Mouse (Mus musculus) hindbrain, embryonic 14.5 days (tissue): ENCODE measurements around the gene Wdr24. TPM values are rescaled to one million over a fixed set of nuclear protein-coding genes. Genes with fewer than 3 reads are reported as not detected.

Experiments used
- ATAC-seq: fragments of 200-750 bp; cut with Nextera tagmentation; 2 replicates; pipeline ENCODE4 v1.8.0; 2017; ENCODE audit warnings: moderate number of reproducible peaks, mild to moderate bottlenecking, moderate TSS enrichment, moderate library complexity; ENCODE audit not compliant: low FRiP score
- DNase-seq: peaks from one replicate; pipeline ENCODE4 v3.0.0-alpha.2; 2015; ENCODE audit warnings: low spot score
- H3K27ac ChIP-seq: fragments of 300-500 bp; sonication (generic); 2 replicates; pipeline ENCODE4 v1.5.1; 2014; ENCODE audit warnings: mild to moderate bottlenecking, moderate library complexity
- H3K27me3 ChIP-seq: fragments of 300-500 bp; sonication (generic); 2 replicates; pipeline ENCODE4 v1.6.1; 2014; ENCODE audit warnings: mild to moderate bottlenecking, low read length, mixed read lengths; ENCODE audit not compliant: control insufficient read depth, insufficient read depth
- H3K36me3 ChIP-seq: fragments of 300-500 bp; sonication (generic); replicated peaks from 2 replicates; pipeline ENCODE4 v1.6.1; 2014; ENCODE audit not compliant: control insufficient read depth, insufficient read depth
- H3K4me1 ChIP-seq: fragments of 300-500 bp; sonication (generic); replicated peaks from 2 replicates; pipeline ENCODE4 v1.6.1; 2014; ENCODE audit warnings: antibody characterized with exemption, low read length, mixed read lengths; ENCODE audit not compliant: control insufficient read depth, insufficient read depth
- H3K4me2 ChIP-seq: fragments of 300-500 bp; sonication (generic); replicated peaks from 2 replicates; pipeline ENCODE4 v1.6.1; 2014; ENCODE audit warnings: mild to moderate bottlenecking, moderate library complexity
- H3K4me3 ChIP-seq: fragments of 300-500 bp; sonication (generic); replicated peaks from 2 replicates; pipeline ENCODE4 v1.5.1; 2014; ENCODE audit warnings: mild to moderate bottlenecking, low read length
- H3K9ac ChIP-seq: fragments of 300-500 bp; sonication (generic); 2 replicates; pipeline ENCODE4 v1.6.1; 2014
- H3K9me3 ChIP-seq: fragments of 300-500 bp; sonication (generic); 2 replicates; pipeline ENCODE4 v1.6.1; 2016; ENCODE audit warnings: low read length; ENCODE audit not compliant: control insufficient read depth
- WGBS: fragments of 180-500 bp; shearing (Covaris S2); extraction: QIAGEN DNeasy Blood & Tissue Kit; methylation state at CpG from one replicate; pipeline ENCODE4 v1.1.7; 2014; 5-methylcytosine and 5-hydroxymethylcytosine counted together
- polyA plus RNA-seq: library from polyadenylated mRNA; unstranded; fragments of >200 nt; fragmentation: Nextera tagmentation; extraction: Ambion mirVana; gene quantifications from 2 replicates; pipeline ENCODE4 v1.2.1, GENCODE M21; 2014

The Wdr24 gene
- polyA plus RNA-seq, 1 experiment from 2014 or later = 29.9 TPM

GRCm38 (mm10) chr17:25860832-25861703 is 37.6 kb downstream of the Wdr24 start, which contains the start of gene Wdr90:
Gene Wdr90, minus strand, starts transcription at chr17:25861501.
- H3K9ac ChIP-seq = peak within 1 kb of the TSS; percentile 83
- peak within 1 kb of the TSS; percentile 68 for H3K4me3 ChIP-seq
- peak; percentile 93 for ATAC-seq
- no peaks in the 10 kb centered on the region for H3K36me3 ChIP-seq
- peak within 1 kb of the TSS; percentile 94 for H3K4me2 ChIP-seq
- no peaks in the 10 kb centered on the region for H3K9me3 ChIP-seq
- DNase-seq = peak; percentile 95
- H3K27ac ChIP-seq = peak within 1 kb of the TSS; percentile 90
- peaks cover 14% of the 10 kb centered on the region for H3K4me1 ChIP-seq
- WGBS = 4% methylated on average over 61 of the region's 65 CpGs
- H3K27me3 ChIP-seq = no peaks in the 10 kb centered on the region

GRCm38 (mm10) chr17:25861704-25862612 is 38.5 kb downstream of the Wdr24 start:
- 13% methylated on average over 6 of the region's 6 CpGs for WGBS
- Histone ChIP-seq H3K9ac (peak overlapping the region; percentile 83), H3K4me2 (peak overlapping the region; percentile 94), H3K36me3 (no peaks in the 10 kb centered on the region), H3K27ac (peak overlapping the region; percentile 90), H3K27me3 (no peaks in the 10 kb centered on the region), H3K4me1 (peaks cover 14% of the 10 kb centered on the region), H3K9me3 (no peaks in the 10 kb centered on the region), H3K4me3 (peak overlapping the region; percentile 68)
- ATAC-seq (no peak; the same call in 1 of the 2 replicates), DNase-seq (no peak)

GRCm38 (mm10) chr17:25863681-25864080 is 40.3 kb downstream of the Wdr24 start:
- no peaks in the 10 kb centered on the region for H3K9me3 ChIP-seq

GRCm38 (mm10) chr17:25864311-25864710 is 40.9 kb downstream of the Wdr24 start:
- H3K4me1 ChIP-seq = peaks cover 26% of the 10 kb centered on the region
- ATAC-seq (no peak), DNase-seq (no peak)
- no peaks in the 10 kb centered on the region for H3K9me3 ChIP-seq
- H3K4me3 ChIP-seq = no peak overlapping the region
- H3K9ac ChIP-seq = no peak overlapping the region
- H3K27ac ChIP-seq = no peak overlapping the region
- 92% methylated on average over 14 of the region's 14 CpGs for WGBS
- no peaks in the 10 kb centered on the region for H3K36me3 ChIP-seq
- H3K4me2 ChIP-seq = no peak overlapping the region
- no peaks in the 10 kb centered on the region for H3K27me3 ChIP-seq

More at GRCm38 (mm10) chr17:25863681-25864080, 40.3 kb downstream of the Wdr24 start:
- Histone ChIP-seq H3K4me1 (peaks cover 21% of the 10 kb centered on the region), H3K27me3 (no peaks in the 10 kb centered on the region), H3K9ac (no peak overlapping the region), H3K36me3 (no peaks in the 10 kb centered on the region), H3K4me2 (no peak overlapping the region), H3K27ac (no peak overlapping the region), H3K4me3 (no peak overlapping the region)
- 90% methylated on average over 6 of the region's 6 CpGs for WGBS
- DNase-seq (no peak), ATAC-seq (no peak)

GRCm38 (mm10) chr17:25865288-25865687 is 41.9 kb downstream of the Wdr24 start:
- 90% methylated on average over 11 of the region's 11 CpGs for WGBS

GRCm38 (mm10) chr17:25866172-25866571 is 42.7 kb downstream of the Wdr24 start:
- no peaks in the 10 kb centered on the region for H3K36me3 ChIP-seq
- peaks cover 18% of the 10 kb centered on the region for H3K4me1 ChIP-seq
- no peak overlapping the region for H3K4me3 ChIP-seq
- WGBS = 96% methylated on average over 3 of the region's 3 CpGs
- no peak overlapping the region for H3K27ac ChIP-seq
- DNase-seq (no peak), ATAC-seq (no peak)
- H3K27me3 ChIP-seq = no peaks in the 10 kb centered on the region
- H3K9me3 ChIP-seq = no peaks in the 10 kb centered on the region
- no peak overlapping the region for H3K4me2 ChIP-seq
- no peak overlapping the region for H3K9ac ChIP-seq

More at GRCm38 (mm10) chr17:25865288-25865687, 41.9 kb downstream of the Wdr24 start:
- no peak overlapping the region for H3K4me3 ChIP-seq
- no peak overlapping the region for H3K9ac ChIP-seq
- no peak for ATAC-seq
- no peaks in the 10 kb centered on the region for H3K27me3 ChIP-seq
- no peak overlapping the region for H3K4me2 ChIP-seq
- DNase-seq = no peak
- no peaks in the 10 kb centered on the region for H3K9me3 ChIP-seq
- H3K36me3 ChIP-seq = no peaks in the 10 kb centered on the region
- peaks cover 26% of the 10 kb centered on the region for H3K4me1 ChIP-seq
- H3K27ac ChIP-seq = no peak overlapping the region

GRCm38 (mm10) chr17:25867509-25867835 is 44.0 kb downstream of the Wdr24 start:
- no peak overlapping the region for H3K27ac ChIP-seq
- H3K4me3 ChIP-seq = peak overlapping the region; percentile 72
- ATAC-seq (no peak), DNase-seq (no peak)
- no peaks in the 10 kb centered on the region for H3K9me3 ChIP-seq
- no peaks in the 10 kb centered on the region for H3K36me3 ChIP-seq
- peak overlapping the region; percentile 70; the same call in 1 of the 2 replicates for H3K9ac ChIP-seq
- peaks cover 12% of the 10 kb centered on the region for H3K4me1 ChIP-seq
- H3K4me2 ChIP-seq = peak overlapping the region; percentile 92
- WGBS = 20% methylated on average over 7 of the region's 7 CpGs
- H3K27me3 ChIP-seq = no peaks in the 10 kb centered on the region

- Histone ChIP-seq H3K4me3 (peak overlapping the region; percentile 72), H3K27me3 (no peaks in the 10 kb centered on the region), H3K9ac (peak overlapping the region; percentile 70), H3K27ac (0 out of 2 replicates have a peak overlapping the region, but pooled peaks have one; percentile 10), H3K36me3 (no peaks in the 10 kb centered on the region), H3K4me2 (peak overlapping the region; percentile 92), H3K4me1 (peaks cover 12% of the 10 kb centered on the region), H3K9me3 (no peaks in the 10 kb centered on the region)
- WGBS = 1% methylated on average over 41 of the region's 42 CpGs
- DNase-seq (no peak), ATAC-seq (no peak; the same call in 1 of the 2 replicates)
These were observed 44.6 kb downstream of the Wdr24 start for GRCm38 (mm10) chr17:25867836-25868600.
